Mouse (Mus musculus): ENCODE results near the gene Ins2. TPM values are rescaled to one million over a fixed set of nuclear protein-coding genes. Genes with fewer than 3 reads are reported as not detected.

Ins2 gene
- total RNA-seq, 2 experiments from 2014 or later = not detected

Small RNA genes lying within 50 kb of the gene (microRNA-seq; reads per million reads assigned to microRNA genes)
- 51.2 to 66.4 reads per million in 2 experiments for gene Mir483

Other genes with a start within 250 kb of the Ins2 start
- gene Tnnt3, start 244.5 kb downstream of the Ins2 start, total RNA-seq (2021) = under 1 TPM in 1 of 2 experiments, not detected in 1; 0.67 TPM
- gene Mrpl23, start 210.7 kb downstream of the Ins2 start, total RNA-seq (2021) = 10 to 100 TPM; 12.2 to 29.0 TPM
- gene Igf2, start 76.6 kb downstream of the Ins2 start, total RNA-seq (2021) = 10 to 100 TPM; 47.4 to 56.7 TPM
- not detected for gene Gm49394, start 73.4 kb downstream of the Ins2 start, total RNA-seq (2021)
- gene Th, start 187.7 kb upstream of the Ins2 start, total RNA-seq (2021) = not detected
- not detected for gene Ascl2, start 225.9 kb upstream of the Ins2 start, total RNA-seq (2021)